Mouse (Mus musculus) heart, postnatal 0 days (tissue): ENCODE data around the gene Gltpd2.

ENCODE experiments used
- CTCF ChIP-seq: IDR thresholded peaks from 2 replicates; pipeline ENCODE4 v1.5.1; 2016; ENCODE audit warnings: antibody characterized with exemption, control low read depth, low read depth
- EP300 ChIP-seq: IDR thresholded peaks from 2 replicates; pipeline ENCODE4 v1.6.1; 2016; ENCODE audit warnings: antibody characterized with exemption, low read depth

DNA sequence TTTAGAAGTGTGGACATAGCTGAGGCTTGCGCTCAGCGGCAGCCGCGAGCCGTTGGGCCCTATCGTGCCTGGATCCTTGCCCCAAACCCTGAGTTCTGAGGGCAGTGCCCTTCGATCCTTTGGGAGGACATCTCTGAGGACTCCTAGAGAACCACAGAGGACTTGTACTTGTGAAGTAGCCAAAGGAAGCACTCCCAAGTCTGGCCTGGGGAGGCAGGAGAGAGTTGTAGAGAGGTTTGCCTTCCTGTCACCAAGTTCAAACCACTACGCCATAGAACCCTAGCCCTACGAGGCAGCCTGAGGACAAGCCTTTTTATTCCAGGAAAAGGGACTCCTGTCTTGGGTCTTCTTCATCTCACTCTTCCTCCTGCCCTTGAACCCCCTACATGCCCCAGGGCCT, 38.5 kb downstream of the Gltpd2 start:
- TF ChIP-seq CTCF = no peak
- TF ChIP-seq EP300 = no peak
